Mouse (Mus musculus) kidney, adult 9 months (tissue): Measurements from ENCODE around the gene Amz2.
"Not testable (repeated sequence)": the region's sequence is repeated elsewhere in the genome, so short reads cannot be mapped to it uniquely, and the experiment has no call there.

Experiments used
- DNase-seq: peaks from one replicate; pipeline ENCODE4 v3.0.0; 2022

Gene Amz2

DNA sequence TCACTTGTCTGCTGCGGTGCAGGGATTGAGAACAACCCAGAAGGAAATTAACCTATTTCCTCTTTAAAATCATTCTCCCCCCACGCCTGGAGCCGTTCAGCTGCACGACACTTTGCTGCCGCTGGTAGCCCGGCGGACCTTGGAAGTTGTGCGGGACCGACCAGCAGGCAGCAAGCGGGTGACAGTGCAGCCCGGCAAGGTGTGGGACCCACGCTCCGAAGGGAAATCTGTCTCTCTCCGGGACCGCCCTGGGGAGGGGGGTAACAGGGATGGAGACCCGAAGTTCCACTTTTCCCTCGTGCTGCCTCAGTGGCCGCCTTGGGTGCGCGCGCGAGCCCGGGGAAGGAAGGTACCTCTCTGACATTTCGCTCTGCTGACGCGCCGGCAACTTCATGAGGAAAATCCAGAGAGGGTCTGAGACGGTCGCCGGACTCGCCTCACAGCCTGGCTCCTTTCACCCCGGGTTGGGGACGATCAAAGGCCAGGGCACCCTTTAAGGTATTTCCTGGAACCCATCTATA is 46.5 kb downstream of the Amz2 start:
- peak; percentile 27 for DNase-seq

- DNase-seq = no peak
These were observed 47.0 kb downstream of the Amz2 start for GRCm38 (mm10) chr11:109472821-109473170.

- peak; percentile 67 for DNase-seq
These were observed 47.7 kb downstream of the Amz2 start, which contains the start of the genes Arsg and Slc16a6 for GRCm38 (mm10) chr11:109473171-109474085. Gene Arsg, plus strand, starts transcription at chr11:109473374. Gene Slc16a6, minus strand, starts transcription at chr11:109473598.

- DNase-seq = no peak
These were observed 48.5 kb downstream of the Amz2 start for GRCm38 (mm10) chr11:109474086-109474742.

- no peak for DNase-seq
These were observed 49.1 kb downstream of the Amz2 start for GRCm38 (mm10) chr11:109474836-109475235.

GRCm38 (mm10) chr11:109475717-109476116 is 50.0 kb downstream of the Amz2 start:
- no peak for DNase-seq

DNA sequence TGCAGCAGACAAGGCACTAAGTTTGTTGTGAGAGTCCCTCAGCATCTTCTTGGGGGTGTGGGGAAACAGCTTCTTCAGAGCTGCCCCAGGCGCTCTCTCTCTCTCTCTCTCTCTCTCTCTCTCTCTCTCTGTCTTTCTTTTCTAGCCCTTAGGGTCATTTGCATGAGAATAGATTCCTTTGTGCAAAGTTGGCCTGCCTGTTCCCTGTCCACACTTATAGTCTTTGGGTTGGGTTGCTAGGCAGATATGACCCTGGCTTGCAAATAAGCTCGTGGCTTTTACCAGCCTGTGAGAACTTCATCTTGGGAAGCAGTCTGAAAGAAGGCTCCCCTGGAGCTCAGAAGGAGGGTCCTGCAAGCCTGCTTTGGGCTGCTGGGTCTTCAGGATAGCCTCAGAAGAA is 50.5 kb downstream of the Amz2 start:
- DNase-seq = no peak

DNA sequence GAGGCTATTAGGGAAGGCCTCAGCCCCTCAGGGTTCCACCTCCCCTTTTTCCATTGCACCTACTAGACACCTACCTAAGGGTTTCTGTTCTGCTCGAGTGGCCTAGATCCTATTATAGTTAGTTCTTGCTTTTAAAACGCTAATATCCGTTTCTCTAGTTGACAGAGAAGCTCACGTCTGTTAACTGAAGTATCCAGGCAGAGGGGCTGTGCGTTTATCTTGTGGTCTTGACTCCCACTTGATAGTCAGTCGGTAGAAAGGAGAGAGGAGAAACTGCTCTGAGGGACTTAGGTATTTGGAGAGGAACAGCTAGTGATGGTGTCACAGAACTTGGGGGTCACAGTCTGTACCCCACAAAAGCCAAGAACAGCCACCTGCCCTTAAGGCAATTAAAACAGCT is 50.9 kb downstream of the Amz2 start:
- DNase-seq = no peak

DNA sequence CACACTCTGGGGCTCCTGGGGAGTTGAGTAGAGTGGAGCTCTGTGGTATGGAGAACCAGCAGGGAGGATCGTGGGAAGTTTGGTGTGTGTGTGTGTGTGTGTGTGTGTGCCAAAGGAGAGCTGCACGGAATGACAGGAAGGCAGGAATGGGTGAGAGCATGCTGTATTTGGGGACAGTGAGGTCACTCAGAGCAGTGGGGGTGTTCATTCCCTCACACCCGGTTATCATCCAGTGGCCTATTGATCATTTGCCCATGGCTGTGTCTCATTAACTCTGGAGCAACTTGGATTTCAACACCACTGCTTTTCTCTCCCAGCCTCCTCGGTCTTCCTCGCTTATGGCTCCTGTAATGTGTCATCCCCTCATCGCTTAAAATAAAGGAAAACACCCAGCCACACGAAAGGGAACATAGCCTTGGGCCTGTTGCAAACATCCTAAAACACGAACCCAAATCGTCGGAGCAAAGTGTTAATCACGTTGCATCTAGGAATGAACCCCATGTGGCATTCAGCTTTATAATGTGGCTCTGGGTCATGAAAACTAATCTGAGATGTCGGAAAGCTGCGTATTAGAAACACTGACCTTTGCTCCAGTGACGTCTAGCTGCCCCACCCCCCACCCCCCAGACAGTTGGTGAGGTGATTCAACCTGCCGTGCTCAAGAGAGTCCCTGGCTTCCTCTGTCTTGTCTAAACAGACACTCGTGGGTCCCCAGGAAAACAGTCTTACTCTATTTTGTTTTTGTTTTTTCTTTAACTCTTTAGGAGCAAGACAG is 52.0 kb downstream of the Amz2 start:
- DNase-seq = peak; percentile 40

GRCm38 (mm10) chr11:109479575-109480285 is 54.0 kb downstream of the Amz2 start:
- DNase-seq = no peak

- DNase-seq = no peak
These were observed 54.7 kb downstream of the Amz2 start for GRCm38 (mm10) chr11:109480440-109480839.

DNA sequence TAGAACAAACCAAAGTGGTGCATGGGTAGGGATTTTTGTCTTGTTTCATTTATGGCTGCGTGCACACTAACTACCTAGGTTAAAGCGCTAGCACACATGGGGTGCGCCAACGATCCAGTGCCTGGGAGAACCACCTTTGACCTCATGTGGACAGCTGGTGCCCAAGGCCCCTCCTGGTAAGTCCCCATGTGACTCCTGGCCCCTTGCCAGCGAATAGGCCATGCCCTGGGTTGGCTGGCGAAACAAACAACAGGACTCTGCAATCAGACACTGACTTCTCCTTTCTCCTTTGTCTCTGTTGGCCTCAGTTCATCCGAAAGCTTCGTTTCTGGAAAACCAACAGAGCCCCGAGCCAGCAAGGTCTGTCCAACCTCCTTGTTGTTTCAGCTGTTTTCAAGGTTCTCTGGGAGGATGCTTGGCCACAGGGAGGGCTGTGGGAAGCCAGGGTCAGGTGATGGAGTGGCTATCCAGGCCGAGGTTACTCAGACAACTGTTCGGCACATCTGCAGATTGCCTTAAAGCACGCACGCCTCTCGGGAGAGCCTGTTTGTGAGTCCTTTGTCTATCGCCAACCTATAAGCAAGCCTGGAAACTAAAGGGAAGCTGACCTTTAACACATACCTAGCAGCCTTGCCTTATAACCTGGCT is 59.8 kb downstream of the Amz2 start:
- peak; percentile 95 for DNase-seq

- peak; percentile 68 for DNase-seq
These were observed 61.4 kb downstream of the Amz2 start for GRCm38 (mm10) chr11:109487111-109487510.

DNA sequence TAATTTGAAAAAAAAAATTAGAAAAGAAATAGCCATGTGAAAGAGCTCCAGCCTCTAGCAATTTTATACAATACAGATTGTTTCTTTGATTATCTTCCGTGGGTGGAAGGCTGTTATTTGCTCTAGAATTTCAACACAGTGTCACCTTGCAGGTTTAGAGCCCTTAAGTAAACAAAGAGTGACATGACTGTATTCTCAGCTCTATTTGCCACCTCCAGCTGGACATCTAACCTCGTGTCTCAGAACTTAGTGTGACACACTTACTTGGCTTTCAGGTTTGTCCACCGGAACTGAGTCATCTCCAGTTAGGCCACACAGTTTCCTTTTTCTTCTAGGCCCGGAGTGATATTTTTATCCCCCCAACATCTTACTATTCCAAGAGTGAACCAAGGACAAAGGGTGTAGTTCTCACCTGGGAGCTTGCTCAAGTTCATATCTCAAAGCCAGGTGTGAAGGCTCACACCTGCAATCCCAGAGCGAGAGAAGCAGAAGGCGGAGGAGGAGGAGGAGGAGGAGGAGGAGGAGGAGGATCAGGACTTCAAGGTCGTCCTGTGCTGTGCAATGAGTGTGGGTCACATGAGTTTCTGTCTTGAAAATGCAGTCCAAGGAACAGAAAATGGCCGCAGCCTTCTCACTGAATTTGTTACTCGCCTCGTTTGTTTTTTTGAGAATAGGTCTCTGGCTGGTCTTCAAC is 62.4 kb downstream of the Amz2 start:
- no peak for DNase-seq

- DNase-seq = no peak
These were observed 64.0 kb downstream of the Amz2 start for GRCm38 (mm10) chr11:109489763-109490162.

DNA sequence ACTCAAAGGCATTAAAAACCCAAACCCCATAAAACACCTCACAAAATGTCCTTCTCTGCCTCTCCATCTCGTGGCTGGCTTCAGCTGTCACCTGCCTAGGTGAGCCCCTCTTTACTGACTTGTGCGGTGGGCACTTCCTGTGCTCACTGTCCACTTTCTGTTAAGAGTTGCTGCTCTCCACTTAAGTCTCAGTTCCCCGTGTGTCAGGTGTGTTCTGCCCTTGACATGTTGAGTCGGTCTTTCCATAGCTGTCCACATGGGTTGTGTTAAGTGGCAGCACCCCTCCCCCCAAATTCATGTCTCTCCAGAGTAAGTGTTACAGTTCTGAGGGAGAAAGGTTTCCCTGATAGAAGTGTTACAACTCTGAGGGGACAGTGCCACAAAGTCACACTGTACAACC is 66.1 kb downstream of the Amz2 start:
- no peak for DNase-seq

DNA sequence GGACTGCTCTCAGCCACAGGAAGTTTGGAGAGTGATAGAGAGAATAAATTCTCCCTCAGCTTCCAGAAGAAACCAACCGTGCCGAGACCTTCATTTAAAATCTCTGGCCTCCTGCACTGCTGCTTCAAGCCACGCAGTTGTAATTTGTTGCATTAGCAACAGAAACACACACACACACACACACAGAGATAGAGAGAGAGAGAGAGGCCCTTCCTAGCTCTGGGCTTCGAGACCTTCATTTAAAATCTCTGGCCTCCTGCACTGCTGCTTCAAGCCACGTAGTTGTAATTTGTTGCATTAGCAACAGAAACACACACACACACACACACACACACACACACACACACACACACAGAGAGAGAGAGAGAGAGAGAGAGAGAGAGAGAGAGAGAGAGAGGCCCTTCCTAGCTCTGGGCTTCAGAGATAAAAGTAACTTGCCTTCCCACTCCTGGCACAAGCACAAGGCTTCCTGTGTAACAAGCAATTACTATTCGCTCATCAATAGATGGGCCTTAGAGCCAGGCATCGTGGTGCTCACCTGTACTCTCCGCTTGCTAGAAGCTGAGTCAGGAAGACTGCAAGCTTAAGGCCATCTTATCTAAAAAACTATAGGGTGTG is 67.2 kb downstream of the Amz2 start:
- DNase-seq = not testable (repeated sequence)

DNA sequence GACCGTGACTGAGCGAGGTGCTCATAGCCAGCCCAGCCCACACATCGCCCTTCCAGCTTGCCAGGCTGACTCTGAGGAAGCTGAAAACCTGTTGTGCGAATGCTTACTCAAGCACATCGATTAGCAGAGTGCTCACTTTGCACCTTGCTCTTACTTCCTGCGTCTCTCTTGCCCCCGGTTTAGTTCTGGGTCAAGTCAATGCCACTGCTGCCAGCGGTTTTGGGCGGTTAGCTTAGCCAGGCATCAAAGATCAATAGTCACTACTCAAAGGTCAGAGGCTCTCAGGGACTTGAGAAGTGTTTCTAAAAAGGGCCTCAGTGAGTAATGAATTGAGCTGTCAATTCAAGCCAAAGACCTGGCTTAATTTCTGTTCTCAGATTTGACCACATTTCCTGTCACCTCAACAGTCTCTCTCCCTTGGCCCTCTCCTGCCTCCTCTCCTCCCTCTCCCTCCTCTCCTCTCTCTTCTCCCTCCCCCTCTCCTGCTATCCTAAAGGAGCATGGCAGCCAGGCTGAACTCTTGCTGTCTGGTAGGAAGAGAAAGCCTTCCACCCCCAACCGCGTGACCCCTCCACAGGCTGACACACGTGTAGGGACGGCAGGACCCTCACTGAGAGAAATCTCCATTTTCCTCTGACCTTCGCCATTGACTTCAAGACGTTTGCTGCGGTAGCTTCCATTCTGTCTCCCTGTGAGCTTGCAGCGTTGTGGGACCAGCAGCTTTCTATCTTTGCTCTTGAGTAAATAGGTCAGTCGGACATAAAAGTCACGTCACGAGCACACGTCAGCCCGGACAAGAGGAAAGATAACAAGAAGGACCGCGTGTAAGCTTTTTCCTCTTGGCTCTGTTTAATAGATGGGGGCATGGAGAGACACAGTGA is 69.4 kb downstream of the Amz2 start:
- DNase-seq = peak; percentile 93

- peak; percentile 69 for DNase-seq
These were observed 70.2 kb downstream of the Amz2 start for GRCm38 (mm10) chr11:109495771-109496474.
